Mouse (Mus musculus): ENCODE data around the gene Tcea2. TPM values are rescaled to one million over a fixed set of nuclear protein-coding genes. Genes with fewer than 3 reads are reported as not detected.

The Tcea2 gene
- polyA plus RNA-seq, 1 experiment from 2014 or later: 15.1 TPM

GRCm38 (mm10) chr2:181656734-181657133, 23.4 kb upstream of the Tcea2 start, which contains the start of gene Gm29797:
Gene Gm29797, plus strand, starts transcription at chr2:181657034.
- Histone ChIP-seq H3K4me1 (ENCODE audit: control insufficient read depth, insufficient read depth, low read length) (peaks cover 11% of the 10 kb centered on the region), H3K27ac (ENCODE audit: low read length) (no peak within 1 kb of the TSS), H3K27me3 (replicated peaks; ENCODE audit: control insufficient read depth, insufficient read depth, low read length) (peaks cover 19% of the 10 kb centered on the region), H3K9me3 (ENCODE audit: control insufficient read depth, low read length) (no peaks in the 10 kb centered on the region), H3K9ac (ENCODE audit: low read depth, low read length) (no peak within 1 kb of the TSS), H3K4me2 (ENCODE audit: low read depth, low read length) (no peak within 1 kb of the TSS), H3K4me3 (ENCODE audit: low read length) (no peak within 1 kb of the TSS), H3K36me3 (ENCODE audit: control insufficient read depth, insufficient read depth, low read length) (peaks cover 18% of the 10 kb centered on the region)
- no peak for ATAC-seq
- 64% methylated on average over 3 of the region's 3 CpGs for WGBS

GRCm38 (mm10) chr2:181657441-181657840, 22.7 kb upstream of the Tcea2 start:
- 77% methylated on average over 2 of the region's 2 CpGs for WGBS

GRCm38 (mm10) chr2:181658528-181658927, 21.6 kb upstream of the Tcea2 start:
- no peaks in the 10 kb centered on the region for H3K9me3 ChIP-seq (ENCODE audit: control insufficient read depth, low read length)
- ATAC-seq: no peak
- peaks cover 19% of the 10 kb centered on the region for H3K27me3 ChIP-seq (replicated peaks; ENCODE audit: control insufficient read depth, insufficient read depth, low read length)
- WGBS: 84% methylated on average over 7 of the region's 7 CpGs
- no peak overlapping the region for H3K9ac ChIP-seq (ENCODE audit: low read depth, low read length)
- H3K36me3 ChIP-seq (ENCODE audit: control insufficient read depth, insufficient read depth, low read length): peaks cover 18% of the 10 kb centered on the region
- no peak overlapping the region for H3K27ac ChIP-seq (ENCODE audit: low read length)
- no peak overlapping the region for H3K4me3 ChIP-seq (ENCODE audit: low read length)
- H3K4me1 ChIP-seq (ENCODE audit: control insufficient read depth, insufficient read depth, low read length): peaks cover 11% of the 10 kb centered on the region
- H3K4me2 ChIP-seq (ENCODE audit: low read depth, low read length): no peak overlapping the region

More at GRCm38 (mm10) chr2:181657441-181657840, 22.7 kb upstream of the Tcea2 start:
- ATAC-seq: no peak
- H3K27me3 ChIP-seq (replicated peaks; ENCODE audit: control insufficient read depth, insufficient read depth, low read length): peaks cover 19% of the 10 kb centered on the region
- H3K27ac ChIP-seq (ENCODE audit: low read length): no peak overlapping the region
- no peak overlapping the region for H3K9ac ChIP-seq (ENCODE audit: low read depth, low read length)
- H3K4me1 ChIP-seq (ENCODE audit: control insufficient read depth, insufficient read depth, low read length): peaks cover 11% of the 10 kb centered on the region
- peaks cover 18% of the 10 kb centered on the region for H3K36me3 ChIP-seq (ENCODE audit: control insufficient read depth, insufficient read depth, low read length)
- H3K4me2 ChIP-seq (ENCODE audit: low read depth, low read length): no peak overlapping the region
- no peaks in the 10 kb centered on the region for H3K9me3 ChIP-seq (ENCODE audit: control insufficient read depth, low read length)
- no peak overlapping the region for H3K4me3 ChIP-seq (ENCODE audit: low read length)

GRCm38 (mm10) chr2:181658930-181659555, 21.1 kb upstream of the Tcea2 start:
- H3K4me1 ChIP-seq (ENCODE audit: control insufficient read depth, insufficient read depth, low read length): peaks cover 7% of the 10 kb centered on the region
- peaks cover 18% of the 10 kb centered on the region for H3K36me3 ChIP-seq (ENCODE audit: control insufficient read depth, insufficient read depth, low read length)
- H3K9me3 ChIP-seq (ENCODE audit: control insufficient read depth, low read length): no peaks in the 10 kb centered on the region
- no peak overlapping the region for H3K27ac ChIP-seq (ENCODE audit: low read length)
- no peak overlapping the region for H3K9ac ChIP-seq (ENCODE audit: low read depth, low read length)
- WGBS: 36% methylated on average over 17 of the region's 17 CpGs
- H3K4me3 ChIP-seq (ENCODE audit: low read length): no peak overlapping the region
- H3K4me2 ChIP-seq (ENCODE audit: low read depth, low read length): no peak overlapping the region
- H3K27me3 ChIP-seq (replicated peaks; ENCODE audit: control insufficient read depth, insufficient read depth, low read length): peaks cover 19% of the 10 kb centered on the region
- ATAC-seq: peak; percentile 63

GRCm38 (mm10) chr2:181659609-181660055, 20.5 kb upstream of the Tcea2 start:
- 15% methylated on average over 9 of the region's 9 CpGs for WGBS
- no peak overlapping the region for H3K27ac ChIP-seq (ENCODE audit: low read length)

GRCm38 (mm10) chr2:181662620-181663297, 17.4 kb upstream of the Tcea2 start:
- Histone ChIP-seq H3K27ac (ENCODE audit: low read length) (peak overlapping the region; percentile 48; the same call in 1 of the 2 replicates), H3K4me3 (ENCODE audit: low read length) (no peak overlapping the region), H3K9me3 (ENCODE audit: control insufficient read depth, low read length) (no peaks in the 10 kb centered on the region), H3K27me3 (replicated peaks; ENCODE audit: control insufficient read depth, insufficient read depth, low read length) (peaks cover 17% of the 10 kb centered on the region), H3K9ac (ENCODE audit: low read depth, low read length) (no peak overlapping the region), H3K36me3 (ENCODE audit: control insufficient read depth, insufficient read depth, low read length) (no peaks in the 10 kb centered on the region), H3K4me1 (ENCODE audit: control insufficient read depth, insufficient read depth, low read length) (peaks cover 4% of the 10 kb centered on the region; the same call in 1 of the 2 replicates), H3K4me2 (ENCODE audit: low read depth, low read length) (no peak overlapping the region)
- 86% methylated on average over 3 of the region's 3 CpGs for WGBS
- ATAC-seq: peak; percentile 31

More at GRCm38 (mm10) chr2:181659609-181660055, 20.5 kb upstream of the Tcea2 start:
- no peak overlapping the region for H3K4me2 ChIP-seq (ENCODE audit: low read depth, low read length)
- H3K27me3 ChIP-seq (replicated peaks; ENCODE audit: control insufficient read depth, insufficient read depth, low read length): peaks cover 19% of the 10 kb centered on the region
- ATAC-seq: peak; percentile 83
- peaks cover 18% of the 10 kb centered on the region for H3K36me3 ChIP-seq (ENCODE audit: control insufficient read depth, insufficient read depth, low read length)
- no peak overlapping the region for H3K9ac ChIP-seq (ENCODE audit: low read depth, low read length)
- no peaks in the 10 kb centered on the region for H3K9me3 ChIP-seq (ENCODE audit: control insufficient read depth, low read length)
- no peak overlapping the region for H3K4me3 ChIP-seq (ENCODE audit: low read length)
- peaks cover 7% of the 10 kb centered on the region for H3K4me1 ChIP-seq (ENCODE audit: control insufficient read depth, insufficient read depth, low read length)

GRCm38 (mm10) chr2:181663298-181663630, 16.8 kb upstream of the Tcea2 start:
- ATAC-seq: peak; percentile 16
- no peaks in the 10 kb centered on the region for H3K36me3 ChIP-seq (ENCODE audit: control insufficient read depth, insufficient read depth, low read length)
- H3K9me3 ChIP-seq (ENCODE audit: control insufficient read depth, low read length): no peaks in the 10 kb centered on the region
- WGBS: 30% methylated on average over 4 of the region's 4 CpGs
- 0 out of 2 replicates have a peak overlapping the region, but pooled peaks have one; percentile 48 for H3K27ac ChIP-seq (ENCODE audit: low read length)
- H3K4me1 ChIP-seq (ENCODE audit: control insufficient read depth, insufficient read depth, low read length): peaks cover 4% of the 10 kb centered on the region; the same call in 1 of the 2 replicates
- H3K27me3 ChIP-seq (replicated peaks; ENCODE audit: control insufficient read depth, insufficient read depth, low read length): peaks cover 19% of the 10 kb centered on the region
- no peak overlapping the region for H3K4me3 ChIP-seq (ENCODE audit: low read length)
- H3K4me2 ChIP-seq (ENCODE audit: low read depth, low read length): no peak overlapping the region
- no peak overlapping the region for H3K9ac ChIP-seq (ENCODE audit: low read depth, low read length)

- peaks cover 67% of the 10 kb centered on the region for H3K27me3 ChIP-seq (replicated peaks; ENCODE audit: control insufficient read depth, insufficient read depth, low read length)
- no peaks in the 10 kb centered on the region for H3K9me3 ChIP-seq (ENCODE audit: control insufficient read depth, low read length)
- peak overlapping the region; percentile 58 for H3K9ac ChIP-seq (ENCODE audit: low read depth, low read length)
- ATAC-seq: peak; percentile 41; the same call in 1 of the 2 replicates
- H3K36me3 ChIP-seq (ENCODE audit: control insufficient read depth, insufficient read depth, low read length): no peaks in the 10 kb centered on the region
- H3K4me3 ChIP-seq (ENCODE audit: low read length): peak overlapping the region; percentile 49
- peak overlapping the region; percentile 60 for H3K4me2 ChIP-seq (ENCODE audit: low read depth, low read length)
- 5% methylated on average over 55 of the region's 56 CpGs for WGBS
- no peak overlapping the region for H3K27ac ChIP-seq (ENCODE audit: low read length)
- peaks cover 16% of the 10 kb centered on the region for H3K4me1 ChIP-seq (ENCODE audit: control insufficient read depth, insufficient read depth, low read length)
Observed at GRCm38 (mm10) chr2:181670285-181670912, 9.7 kb upstream of the Tcea2 start.

- Histone ChIP-seq H3K4me1 (ENCODE audit: control insufficient read depth, insufficient read depth, low read length) (peaks cover 20% of the 10 kb centered on the region), H3K27me3 (replicated peaks; ENCODE audit: control insufficient read depth, insufficient read depth, low read length) (peaks cover 68% of the 10 kb centered on the region), H3K27ac (ENCODE audit: low read length) (no peak overlapping the region), H3K4me3 (ENCODE audit: low read length) (peak overlapping the region; percentile 49), H3K9me3 (ENCODE audit: control insufficient read depth, low read length) (no peaks in the 10 kb centered on the region), H3K36me3 (ENCODE audit: control insufficient read depth, insufficient read depth, low read length) (no peaks in the 10 kb centered on the region), H3K9ac (ENCODE audit: low read depth, low read length) (peak overlapping the region; percentile 58), H3K4me2 (ENCODE audit: low read depth, low read length) (peak overlapping the region; percentile 60)
- ATAC-seq: no peak
- whole genome bisulfite sequencing: under 1% methylated on average over 41 of the region's 41 CpGs
Observed at GRCm38 (mm10) chr2:181670913-181671311, 9.2 kb upstream of the Tcea2 start.
